Mouse (Mus musculus) monocyte, adult 5-6 weeks (primary cell): ENCODE measurements around the gene Adgrb3. TPM values are rescaled to one million over a fixed set of nuclear protein-coding genes. Genes with fewer than 3 reads are reported as not detected.
"Not testable (repeated sequence)": the region's sequence is repeated elsewhere in the genome, so short reads cannot be mapped to it uniquely, and the experiment has no call there.

ENCODE experiments used
- ATAC-seq: fragments of 153-309, 156-312 bp; replicated peaks from 2 replicates; pipeline ENCODE4 v1.8.0; 2017; ENCODE audit warnings: mild to moderate bottlenecking; ENCODE audit not compliant: low TSS enrichment, insufficient number of reproducible peaks, severe bottlenecking, poor library complexity, low FRiP score
- total RNA-seq: library from RNA; stranded (forward); fragments of 200-1000, 200-491, 200-594 nt; gene quantifications from 3 replicates; pipeline ENCODE4 v1.2.3, GENCODE M21; 2017

The Adgrb3 gene
- total RNA-seq, 1 experiment from 2014 or later: not detected

- no peak for ATAC-seq
Measured at GRCm38 (mm10) chr1:25079395-25079794, 750.1 kb downstream of the Adgrb3 start.

- no peak for ATAC-seq
Measured at GRCm38 (mm10) chr1:25075952-25076351, 753.6 kb downstream of the Adgrb3 start.

GRCm38 (mm10) chr1:25063964-25064363, 765.5 kb downstream of the Adgrb3 start:
- no peak for ATAC-seq

GRCm38 (mm10) chr1:25060935-25061334, 768.6 kb downstream of the Adgrb3 start:
- ATAC-seq: no peak

- ATAC-seq: no peak
Measured at GRCm38 (mm10) chr1:25060191-25060590, 769.3 kb downstream of the Adgrb3 start.

- no peak for ATAC-seq
Measured at GRCm38 (mm10) chr1:25057656-25058055, 771.9 kb downstream of the Adgrb3 start.

- ATAC-seq: no peak
Measured at GRCm38 (mm10) chr1:25057212-25057611, 772.3 kb downstream of the Adgrb3 start.

GRCm38 (mm10) chr1:25042091-25042490, 787.4 kb downstream of the Adgrb3 start:
- no peak for ATAC-seq

- ATAC-seq: no peak
Measured at GRCm38 (mm10) chr1:25034161-25034560, 795.3 kb downstream of the Adgrb3 start.

- ATAC-seq: no peak
Measured at GRCm38 (mm10) chr1:25033155-25034095, 796.1 kb downstream of the Adgrb3 start.

GRCm38 (mm10) chr1:25023156-25023555, 806.4 kb downstream of the Adgrb3 start:
- ATAC-seq: no peak

- ATAC-seq: not testable (repeated sequence)
Measured at GRCm38 (mm10) chr1:25017851-25018250, 811.7 kb downstream of the Adgrb3 start.
